Mouse (Mus musculus) forebrain, embryonic 14.5 days (tissue): ENCODE results near the gene 1700056E22Rik. TPM values are rescaled to one million over a fixed set of nuclear protein-coding genes. Genes with fewer than 3 reads are reported as not detected.

Experiments
- ATAC-seq: fragments of 200-750 bp; cut with Nextera tagmentation; 2 replicates; pipeline ENCODE4 v1.8.0; 2017; ENCODE audit warnings: mild to moderate bottlenecking, moderate library complexity
- DNase-seq: peaks from one replicate; pipeline ENCODE4 v3.0.0-alpha.2; 2015; ENCODE audit warnings: low spot score
- H3K27ac ChIP-seq: fragments of 300-500 bp; sonication (generic); 2 replicates; pipeline ENCODE4 v1.5.1; 2014; ENCODE audit warnings: low read depth, mild to moderate bottlenecking, control low read depth, low read length, moderate library complexity
- H3K27me3 ChIP-seq: fragments of 300-500 bp; sonication (generic); replicated peaks from 2 replicates; pipeline ENCODE4 v1.6.1; 2014; ENCODE audit warnings: low read length, control low read depth, mixed read lengths; ENCODE audit not compliant: control insufficient read depth, insufficient read depth
- H3K36me3 ChIP-seq: fragments of 300-500 bp; sonication (generic); 2 replicates; pipeline ENCODE4 v1.6.1; 2014; ENCODE audit warnings: low read length, control low read depth; ENCODE audit not compliant: control insufficient read depth, insufficient read depth
- H3K4me1 ChIP-seq: fragments of 300-500 bp; sonication (generic); 2 replicates; pipeline ENCODE4 v1.6.1; 2014; ENCODE audit warnings: antibody characterized with exemption, low read length, control low read depth; ENCODE audit not compliant: control insufficient read depth, insufficient read depth
- H3K4me2 ChIP-seq: fragments of 300-500 bp; sonication (generic); 2 replicates; pipeline ENCODE4 v1.6.1; 2014; ENCODE audit warnings: mild to moderate bottlenecking, control low read depth, low read length
- H3K4me3 ChIP-seq: fragments of 300-500 bp; sonication (generic); 2 replicates; pipeline ENCODE4 v1.5.1; 2014; ENCODE audit warnings: low read depth, low read length, control low read depth
- H3K9ac ChIP-seq: fragments of 300-500 bp; sonication (generic); 2 replicates; pipeline ENCODE4 v1.6.1; 2014; ENCODE audit warnings: mild to moderate bottlenecking, low read length, control low read depth, moderate library complexity
- H3K9me3 ChIP-seq: fragments of 300-500 bp; sonication (generic); replicated peaks from 2 replicates; pipeline ENCODE4 v1.6.1; 2016; ENCODE audit warnings: low read length, control low read depth, mixed read lengths; ENCODE audit not compliant: control insufficient read depth
- WGBS: fragments of 180-500 bp; shearing (Covaris S2); extraction: QIAGEN DNeasy Blood & Tissue Kit; methylation state at CpG from one replicate; pipeline ENCODE4 v1.1.7; 2014; 5-methylcytosine and 5-hydroxymethylcytosine counted together
- polyA plus RNA-seq: library from polyadenylated mRNA; unstranded; fragments of >200 nt; fragmentation: Nextera tagmentation; extraction: Ambion mirVana; gene quantifications from 2 replicates; pipeline ENCODE4 v1.2.1, GENCODE M21; 2014

Gene 1700056E22Rik
- polyA plus RNA-seq, 1 experiment from 2014 or later = 0.72 TPM

GRCm38 (mm10) chr1:184043391-184043790 is 9.3 kb upstream of the 1700056E22Rik start:
- ATAC-seq = no peak
- H3K27me3 ChIP-seq = no peaks in the 10 kb centered on the region
- no peak overlapping the region for H3K4me3 ChIP-seq
- no peak overlapping the region for H3K4me2 ChIP-seq
- WGBS = 50% methylated on average over 6 of the region's 6 CpGs
- no peaks in the 10 kb centered on the region for H3K9me3 ChIP-seq
- no peaks in the 10 kb centered on the region for H3K36me3 ChIP-seq
- H3K27ac ChIP-seq = no peak overlapping the region
- DNase-seq = no peak
- H3K9ac ChIP-seq = no peak overlapping the region
- H3K4me1 ChIP-seq = peaks cover 8% of the 10 kb centered on the region

- Histone ChIP-seq H3K9me3 (no peaks in the 10 kb centered on the region), H3K9ac (no peak overlapping the region), H3K27ac (no peak overlapping the region), H3K27me3 (no peaks in the 10 kb centered on the region), H3K36me3 (0 out of 2 replicates have a peak, but pooled peaks cover 1% of the 10 kb centered on the region), H3K4me2 (no peak overlapping the region), H3K4me1 (peaks cover 8% of the 10 kb centered on the region), H3K4me3 (no peak overlapping the region)
- ATAC-seq (no peak), DNase-seq (no peak)
- 61% methylated on average over 9 of the region's 9 CpGs for WGBS
Measured at GRCm38 (mm10) chr1:184042745-184043144, 8.6 kb upstream of the 1700056E22Rik start.

- Histone ChIP-seq H3K4me3 (no peak overlapping the region), H3K4me1 (peaks cover 8% of the 10 kb centered on the region), H3K27ac (no peak overlapping the region), H3K9ac (peak overlapping the region; percentile 35; the same call in 1 of the 2 replicates), H3K4me2 (peak overlapping the region; percentile 26; the same call in 1 of the 2 replicates), H3K36me3 (0 out of 2 replicates have a peak, but pooled peaks cover 6% of the 10 kb centered on the region), H3K27me3 (no peaks in the 10 kb centered on the region), H3K9me3 (no peaks in the 10 kb centered on the region)
- DNase-seq = peak; percentile 14
- ATAC-seq = no peak; the same call in none of the 2 replicates
- 65% methylated on average over 9 of the region's 9 CpGs for WGBS
Measured at GRCm38 (mm10) chr1:184041778-184042573, 7.9 kb upstream of the 1700056E22Rik start.

GRCm38 (mm10) chr1:184040906-184041305 is 6.8 kb upstream of the 1700056E22Rik start:
- H3K4me1 ChIP-seq = peaks cover 16% of the 10 kb centered on the region
- H3K9me3 ChIP-seq = no peaks in the 10 kb centered on the region
- ATAC-seq (no peak), DNase-seq (no peak)
- peak overlapping the region; percentile 17 for H3K4me2 ChIP-seq
- no peak overlapping the region for H3K9ac ChIP-seq
- WGBS = 70% methylated on average over 1 of the region's 1 CpGs
- 0 out of 2 replicates have a peak, but pooled peaks cover 7% of the 10 kb centered on the region for H3K36me3 ChIP-seq
- H3K27me3 ChIP-seq = no peaks in the 10 kb centered on the region
- H3K4me3 ChIP-seq = no peak overlapping the region
- no peak overlapping the region for H3K27ac ChIP-seq

GRCm38 (mm10) chr1:184040181-184040580 is 6.1 kb upstream of the 1700056E22Rik start:
- 85% methylated on average over 11 of the region's 11 CpGs for WGBS

GRCm38 (mm10) chr1:184039301-184039700 is 5.2 kb upstream of the 1700056E22Rik start:
- no peak overlapping the region for H3K27ac ChIP-seq
- 0 out of 2 replicates have a peak, but pooled peaks cover 7% of the 10 kb centered on the region for H3K36me3 ChIP-seq
- no peaks in the 10 kb centered on the region for H3K27me3 ChIP-seq
- no peak overlapping the region for H3K9ac ChIP-seq
- peaks cover 20% of the 10 kb centered on the region for H3K4me1 ChIP-seq
- DNase-seq = no peak
- H3K9me3 ChIP-seq = no peaks in the 10 kb centered on the region
- no peak overlapping the region for H3K4me3 ChIP-seq
- ATAC-seq = no peak
- WGBS = 94% methylated on average over 10 of the region's 10 CpGs
- no peak overlapping the region for H3K4me2 ChIP-seq

More at GRCm38 (mm10) chr1:184040181-184040580, 6.1 kb upstream of the 1700056E22Rik start:
- H3K4me2 ChIP-seq = no peak overlapping the region
- no peak overlapping the region for H3K4me3 ChIP-seq
- H3K27me3 ChIP-seq = no peaks in the 10 kb centered on the region
- DNase-seq = no peak
- H3K9me3 ChIP-seq = no peaks in the 10 kb centered on the region
- H3K9ac ChIP-seq = no peak overlapping the region
- peaks cover 20% of the 10 kb centered on the region for H3K4me1 ChIP-seq
- 0 out of 2 replicates have a peak, but pooled peaks cover 7% of the 10 kb centered on the region for H3K36me3 ChIP-seq
- ATAC-seq = no peak
- H3K27ac ChIP-seq = no peak overlapping the region

GRCm38 (mm10) chr1:184037802-184038201 is 3.7 kb upstream of the 1700056E22Rik start:
- ATAC-seq = no peak
- no peak overlapping the region for H3K4me3 ChIP-seq
- H3K36me3 ChIP-seq = 0 out of 2 replicates have a peak, but pooled peaks cover 7% of the 10 kb centered on the region
- 93% methylated on average over 4 of the region's 4 CpGs for WGBS
- no peak for DNase-seq
- no peak overlapping the region for H3K9ac ChIP-seq
- no peaks in the 10 kb centered on the region for H3K9me3 ChIP-seq
- no peaks in the 10 kb centered on the region for H3K27me3 ChIP-seq
- H3K27ac ChIP-seq = no peak overlapping the region
- H3K4me1 ChIP-seq = peaks cover 24% of the 10 kb centered on the region
- H3K4me2 ChIP-seq = no peak overlapping the region

GRCm38 (mm10) chr1:184035346-184035903 is 1.3 kb upstream of the 1700056E22Rik start:
- H3K4me3 ChIP-seq = peak overlapping the region; percentile 67
- H3K36me3 ChIP-seq = 0 out of 2 replicates have a peak, but pooled peaks cover 7% of the 10 kb centered on the region
- H3K4me1 ChIP-seq = peaks cover 23% of the 10 kb centered on the region
- H3K9ac ChIP-seq = peak overlapping the region; percentile 66
- ATAC-seq (no peak), DNase-seq (no peak)
- no peak overlapping the region for H3K27ac ChIP-seq
- WGBS = 2% methylated on average over 12 of the region's 12 CpGs
- no peaks in the 10 kb centered on the region for H3K27me3 ChIP-seq
- H3K4me2 ChIP-seq = peak overlapping the region; percentile 69
- no peaks in the 10 kb centered on the region for H3K9me3 ChIP-seq
